Mouse (Mus musculus) layer of hippocampus, postnatal 14 days (tissue): ENCODE data around the gene Cap2. TPM values are rescaled to one million over a fixed set of nuclear protein-coding genes. Genes with fewer than 3 reads are reported as not detected.
A peak's percentile ranks its signal among the peaks of the same experiment; 100 is the strongest.

ENCODE experiments used
- DNase-seq, 2 experiments: peaks; one replicate each; pipeline ENCODE4 v3.0.0; 2021 to 2022; ENCODE audit warnings: low spot score in 2 of 2, mixed read lengths in 1 of 2
- total RNA-seq, 2 experiments: library from RNA; stranded (reverse); gene quantifications; 2 replicates each; pipeline ENCODE4 v1.2.3; 2021

Cap2 gene
- total RNA-seq, 2 experiments from 2014 or later: 131 to 140 TPM

GRCm38 (mm10) chr13:46525295-46526255 lies 23.9 kb downstream of the Cap2 start:
- no peak for DNase-seq

- DNase-seq: no peak
Observed at GRCm38 (mm10) chr13:46526645-46527044, 25.0 kb downstream of the Cap2 start.

GRCm38 (mm10) chr13:46527340-46527739 lies 25.7 kb downstream of the Cap2 start:
- DNase-seq: no peak

GRCm38 (mm10) chr13:46529037-46529436 lies 27.4 kb downstream of the Cap2 start:
- no peak for DNase-seq

GRCm38 (mm10) chr13:46530546-46530945 lies 28.9 kb downstream of the Cap2 start:
- DNase-seq: no peak

GRCm38 (mm10) chr13:46531676-46532075 lies 30.0 kb downstream of the Cap2 start:
- DNase-seq: no peak

GRCm38 (mm10) chr13:46532276-46532675 lies 30.6 kb downstream of the Cap2 start:
- no peak for DNase-seq

GRCm38 (mm10) chr13:46533342-46534129 lies 31.9 kb downstream of the Cap2 start:
- DNase-seq: no peak

GRCm38 (mm10) chr13:46534171-46534968 lies 32.7 kb downstream of the Cap2 start:
- no peak for DNase-seq

- DNase-seq: no peak
Observed at GRCm38 (mm10) chr13:46534969-46535785, 33.5 kb downstream of the Cap2 start.

GRCm38 (mm10) chr13:46539284-46539683 lies 37.6 kb downstream of the Cap2 start:
- DNase-seq: no peak

- no peak for DNase-seq
Observed at GRCm38 (mm10) chr13:46540943-46541342, 39.3 kb downstream of the Cap2 start.

GRCm38 (mm10) chr13:46542782-46543181 lies 41.1 kb downstream of the Cap2 start:
- DNase-seq: peak in 1 of 2 experiments; percentile 43

GRCm38 (mm10) chr13:46544608-46545007 lies 43.0 kb downstream of the Cap2 start:
- DNase-seq: no peak

- DNase-seq: no peak
Observed at GRCm38 (mm10) chr13:46545081-46545480, 43.4 kb downstream of the Cap2 start.

- DNase-seq: no peak
Observed at GRCm38 (mm10) chr13:46546846-46547245, 45.2 kb downstream of the Cap2 start.

GRCm38 (mm10) chr13:46547253-46547652 lies 45.6 kb downstream of the Cap2 start:
- no peak for DNase-seq

GRCm38 (mm10) chr13:46548132-46548531 lies 46.5 kb downstream of the Cap2 start:
- DNase-seq: no peak

GRCm38 (mm10) chr13:46548600-46549179 lies 47.0 kb downstream of the Cap2 start:
- DNase-seq: peak in 1 of 2 experiments; percentile 58

- DNase-seq: no peak
Observed at GRCm38 (mm10) chr13:46550627-46551026, 49.0 kb downstream of the Cap2 start.
